Mouse (Mus musculus) forebrain, postnatal 0 days (tissue): ENCODE data around the gene Foxo3. TPM values are rescaled to one million over a fixed set of nuclear protein-coding genes. Genes with fewer than 3 reads are reported as not detected.

Experiments
- ATAC-seq: fragments of 200-750 bp; cut with Nextera tagmentation; 2 replicates; pipeline ENCODE4 v1.8.0; 2017; ENCODE audit warnings: mild to moderate bottlenecking, moderate library complexity
- DNase-seq: peaks from one replicate; pipeline ENCODE4 v3.0.0-alpha.2; 2015
- H3K27ac ChIP-seq: fragments of 300-500 bp; sonication (generic); 2 replicates; pipeline ENCODE4 v1.5.1; 2014; ENCODE audit warnings: low read depth, mild to moderate bottlenecking, antibody characterized with exemption, low read length, moderate library complexity, mixed read lengths
- H3K27me3 ChIP-seq: fragments of 300-500 bp; sonication (generic); 2 replicates; pipeline ENCODE4 v1.6.1; 2014; ENCODE audit warnings: mild to moderate bottlenecking, low read length, mixed read lengths; ENCODE audit not compliant: insufficient read depth
- H3K36me3 ChIP-seq: fragments of 300-500 bp; sonication (generic); 2 replicates; pipeline ENCODE4 v1.6.1; 2014; ENCODE audit warnings: mild to moderate bottlenecking, moderate library complexity; ENCODE audit not compliant: insufficient read depth
- H3K4me1 ChIP-seq: fragments of 300-500 bp; sonication (generic); 2 replicates; pipeline ENCODE4 v1.6.1; 2014; ENCODE audit warnings: antibody characterized with exemption; ENCODE audit not compliant: insufficient read depth
- H3K4me2 ChIP-seq: fragments of 300-500 bp; sonication (generic); 2 replicates; pipeline ENCODE4 v1.6.1; 2014; ENCODE audit warnings: low read depth, mild to moderate bottlenecking, moderate library complexity
- H3K4me3 ChIP-seq: fragments of 300-500 bp; sonication (generic); 2 replicates; pipeline ENCODE4 v1.5.1; 2014; ENCODE audit warnings: low read depth, low read length, mixed read lengths
- H3K9ac ChIP-seq: fragments of 300-500 bp; sonication (generic); 2 replicates; pipeline ENCODE4 v1.6.1; 2014; ENCODE audit warnings: mild to moderate bottlenecking
- H3K9me3 ChIP-seq: fragments of 300-500 bp; sonication (generic); 2 replicates; pipeline ENCODE4 v1.6.1; 2016; ENCODE audit warnings: low read length
- CTCF ChIP-seq: sonication (generic); IDR thresholded peaks from 2 replicates; pipeline ENCODE4 v1.5.1; 2016; ENCODE audit warnings: antibody characterized with exemption, control low read depth, low read depth
- WGBS: fragments of 180-500 bp; shearing (Covaris S2); extraction: QIAGEN DNeasy Blood & Tissue Kit; methylation state at CpG from one replicate; pipeline ENCODE4 v1.1.7; 2014; 5-methylcytosine and 5-hydroxymethylcytosine counted together
- polyA plus RNA-seq: library from polyadenylated mRNA; unstranded; fragments of >200 nt; fragmentation: Nextera tagmentation; extraction: Ambion mirVana; gene quantifications from 2 replicates; pipeline ENCODE4 v1.2.1, GENCODE M21; 2015
- total RNA-seq: library from RNA; depleted of rRNA; stranded (reverse); fragments of >200 nt; gene quantifications from 2 replicates; pipeline ENCODE4 v1.2.3, GENCODE M21; 2014

Foxo3 gene
- total and polyA plus RNA-seq, 2 experiments from 2014 or later = 6.5 to 29.1 TPM

DNA sequence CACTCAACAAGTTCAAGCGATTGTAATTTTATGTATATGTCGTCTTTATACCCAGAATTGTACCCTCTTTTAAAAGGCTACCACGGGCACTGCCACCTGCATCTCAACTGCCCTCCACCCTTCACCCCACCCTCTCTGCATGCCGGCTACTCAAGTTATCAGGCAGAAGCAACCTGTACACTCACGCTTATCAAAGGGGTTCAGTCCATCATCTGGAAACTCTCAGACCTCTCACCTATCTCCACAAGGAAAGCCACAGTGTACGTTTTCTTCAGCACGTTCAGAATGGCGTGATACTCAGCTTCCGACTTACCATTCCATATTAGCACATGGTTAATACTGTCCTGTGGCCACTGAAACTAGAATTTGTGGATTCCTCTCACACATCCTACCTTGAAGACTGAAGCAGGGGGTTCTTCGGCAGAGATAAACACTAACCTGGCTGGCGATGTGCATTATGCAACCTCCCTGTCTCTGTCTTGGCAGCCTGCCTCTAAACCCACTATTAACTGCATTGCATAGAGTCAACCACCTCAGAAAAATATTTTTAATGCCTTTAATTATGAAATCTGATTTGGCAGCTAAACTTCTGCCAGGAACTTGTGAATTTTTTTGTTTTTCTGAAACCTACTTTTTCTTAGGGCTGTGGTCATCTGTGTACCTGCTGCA is 11.4 kb downstream of the Foxo3 start:
- Histone ChIP-seq H3K36me3 (0 out of 2 replicates have a peak, but pooled peaks cover 2% of the 10 kb centered on the region), H3K4me3 (no peak overlapping the region), H3K9ac (no peak overlapping the region), H3K27me3 (no peaks in the 10 kb centered on the region), H3K4me2 (no peak overlapping the region), H3K4me1 (no peaks in the 10 kb centered on the region), H3K27ac (no peak overlapping the region), H3K9me3 (no peaks in the 10 kb centered on the region)
- no peak for TF ChIP-seq CTCF
- WGBS = 90% methylated on average over 11 of the region's 11 CpGs
- DNase-seq (no peak), ATAC-seq (no peak)

DNA sequence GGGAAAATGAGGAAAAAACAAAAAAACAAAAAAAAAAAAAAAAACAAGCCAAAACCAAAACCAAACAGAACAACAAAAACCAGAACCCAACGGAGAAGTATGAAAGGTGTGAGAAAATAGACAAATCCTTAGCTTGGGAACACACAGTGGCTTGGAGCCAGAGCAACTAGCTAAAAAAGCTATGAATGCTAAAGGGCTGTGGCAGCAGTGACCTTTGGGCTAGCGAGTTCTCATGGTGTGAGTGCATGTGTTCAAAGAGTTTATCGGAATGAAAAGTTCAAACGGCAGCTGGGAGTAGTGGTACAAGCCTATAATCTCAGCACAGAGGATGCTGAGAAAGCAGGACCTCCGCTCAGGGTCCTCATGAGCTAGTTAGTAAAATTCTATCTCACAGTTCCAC is 12.4 kb downstream of the Foxo3 start:
- Histone ChIP-seq H3K4me3 (no peak overlapping the region), H3K27ac (no peak overlapping the region), H3K9me3 (no peaks in the 10 kb centered on the region), H3K9ac (no peak overlapping the region), H3K27me3 (no peaks in the 10 kb centered on the region), H3K4me1 (no peaks in the 10 kb centered on the region), H3K36me3 (0 out of 2 replicates have a peak, but pooled peaks cover 2% of the 10 kb centered on the region), H3K4me2 (no peak overlapping the region)
- ATAC-seq (no peak), DNase-seq (no peak)
- 82% methylated on average over 5 of the region's 5 CpGs for WGBS
- no peak for TF ChIP-seq CTCF

DNA sequence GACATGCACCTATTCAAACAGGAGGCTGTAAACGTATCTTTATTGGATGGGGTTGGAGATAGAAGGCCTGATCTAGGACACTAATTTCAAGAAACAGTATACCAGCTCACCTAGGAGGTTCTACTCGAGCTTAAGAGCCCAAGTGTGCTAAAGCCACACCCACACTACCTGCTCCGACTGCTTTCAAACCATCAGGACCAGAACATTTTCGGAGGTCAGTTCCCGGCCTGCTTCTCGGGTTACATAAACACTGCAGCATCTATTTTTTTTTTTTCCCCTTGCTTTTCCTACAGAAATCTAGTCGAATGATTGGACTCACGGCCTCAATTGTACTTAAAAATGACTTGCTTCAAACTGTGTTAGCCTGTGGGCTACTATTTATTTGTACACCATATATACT is 12.9 kb downstream of the Foxo3 start:
- no peaks in the 10 kb centered on the region for H3K4me1 ChIP-seq
- H3K27me3 ChIP-seq = no peaks in the 10 kb centered on the region
- no peak overlapping the region for H3K27ac ChIP-seq
- WGBS = 85% methylated on average over 8 of the region's 8 CpGs
- ATAC-seq (no peak), DNase-seq (no peak)
- 0 out of 2 replicates have a peak, but pooled peaks cover 2% of the 10 kb centered on the region for H3K36me3 ChIP-seq
- H3K9me3 ChIP-seq = no peaks in the 10 kb centered on the region
- TF ChIP-seq CTCF = no peak
- no peak overlapping the region for H3K4me2 ChIP-seq
- no peak overlapping the region for H3K9ac ChIP-seq
- H3K4me3 ChIP-seq = no peak overlapping the region

DNA sequence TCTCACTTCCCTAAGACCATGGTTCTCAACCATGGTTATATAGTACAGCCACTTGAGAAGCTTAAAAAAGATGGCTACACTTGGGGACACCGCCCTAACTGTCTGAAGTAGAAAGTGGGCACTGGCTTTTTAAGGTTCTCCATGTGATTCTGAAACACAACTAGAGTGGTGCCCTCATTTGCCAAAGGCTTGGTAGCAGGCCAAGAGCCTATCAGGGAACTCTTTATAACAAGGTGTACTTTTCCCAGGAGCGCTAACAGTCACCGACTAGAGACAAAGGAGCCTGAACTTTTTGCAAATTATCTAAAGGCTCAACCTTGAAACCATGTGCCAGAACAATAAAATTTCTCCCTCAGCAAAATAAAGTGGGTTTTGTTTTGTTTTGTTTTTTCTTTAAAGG is 14.5 kb downstream of the Foxo3 start:
- Histone ChIP-seq H3K36me3 (0 out of 2 replicates have a peak, but pooled peaks cover 6% of the 10 kb centered on the region), H3K27ac (no peak overlapping the region), H3K9me3 (no peaks in the 10 kb centered on the region), H3K4me2 (no peak overlapping the region), H3K4me3 (no peak overlapping the region), H3K27me3 (no peaks in the 10 kb centered on the region), H3K4me1 (no peaks in the 10 kb centered on the region), H3K9ac (no peak overlapping the region)
- DNase-seq (no peak), ATAC-seq (no peak)
- 71% methylated on average over 3 of the region's 3 CpGs for WGBS
- TF ChIP-seq CTCF = no peak

DNA sequence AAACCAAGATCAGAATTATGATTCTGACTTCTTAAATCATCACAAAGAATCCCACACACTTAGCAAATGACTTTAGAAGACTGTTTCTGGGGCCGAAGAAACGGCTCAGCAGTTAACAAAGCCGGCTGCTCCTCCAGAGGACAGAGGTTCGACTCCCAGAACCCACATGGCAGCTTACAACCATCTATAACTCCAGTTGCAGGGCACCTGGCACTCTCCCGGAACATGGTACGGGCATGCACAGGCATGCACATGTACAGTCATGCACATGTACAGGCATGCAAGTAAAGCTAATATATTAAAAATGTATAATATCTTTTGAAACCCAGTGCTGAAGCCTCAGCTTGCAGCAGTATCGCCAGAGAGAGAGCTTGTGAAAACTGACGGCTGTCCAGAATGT is 15.5 kb downstream of the Foxo3 start:
- H3K27me3 ChIP-seq = no peaks in the 10 kb centered on the region
- 92% methylated on average over 8 of the region's 8 CpGs for WGBS
- no peak overlapping the region for H3K27ac ChIP-seq
- no peak for DNase-seq
- no peak for TF ChIP-seq CTCF
- ATAC-seq = no peak
- no peak overlapping the region for H3K4me2 ChIP-seq
- H3K4me1 ChIP-seq = no peaks in the 10 kb centered on the region
- H3K36me3 ChIP-seq = 0 out of 2 replicates have a peak, but pooled peaks cover 5% of the 10 kb centered on the region
- no peak overlapping the region for H3K9ac ChIP-seq
- no peaks in the 10 kb centered on the region for H3K9me3 ChIP-seq
- H3K4me3 ChIP-seq = no peak overlapping the region

DNA sequence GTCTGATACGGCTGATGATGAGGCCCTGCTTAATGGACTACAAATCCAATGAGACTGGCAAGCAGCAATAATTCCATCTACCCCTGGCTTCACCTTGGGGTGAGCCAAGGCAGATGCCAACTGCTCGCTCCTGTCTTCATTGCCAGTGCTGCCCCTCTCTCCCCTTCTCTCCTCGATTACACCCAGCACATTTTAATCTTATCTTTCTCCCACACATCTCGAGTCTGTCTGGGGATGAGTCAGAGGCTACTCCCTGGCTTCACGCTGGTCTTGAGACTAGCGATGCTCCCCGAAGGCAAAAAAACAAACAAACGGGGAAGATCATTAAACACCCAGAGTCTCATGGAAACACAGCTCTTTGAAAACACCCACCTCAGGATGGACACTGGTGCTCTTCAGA is 16.0 kb downstream of the Foxo3 start:
- 89% methylated on average over 8 of the region's 8 CpGs for WGBS
- no peak for TF ChIP-seq CTCF
- Histone ChIP-seq H3K27me3 (no peaks in the 10 kb centered on the region), H3K9ac (no peak overlapping the region), H3K27ac (no peak overlapping the region), H3K36me3 (0 out of 2 replicates have a peak, but pooled peaks cover 3% of the 10 kb centered on the region), H3K4me1 (no peaks in the 10 kb centered on the region), H3K4me2 (no peak overlapping the region), H3K9me3 (no peaks in the 10 kb centered on the region), H3K4me3 (no peak overlapping the region)
- ATAC-seq (no peak), DNase-seq (no peak)

DNA sequence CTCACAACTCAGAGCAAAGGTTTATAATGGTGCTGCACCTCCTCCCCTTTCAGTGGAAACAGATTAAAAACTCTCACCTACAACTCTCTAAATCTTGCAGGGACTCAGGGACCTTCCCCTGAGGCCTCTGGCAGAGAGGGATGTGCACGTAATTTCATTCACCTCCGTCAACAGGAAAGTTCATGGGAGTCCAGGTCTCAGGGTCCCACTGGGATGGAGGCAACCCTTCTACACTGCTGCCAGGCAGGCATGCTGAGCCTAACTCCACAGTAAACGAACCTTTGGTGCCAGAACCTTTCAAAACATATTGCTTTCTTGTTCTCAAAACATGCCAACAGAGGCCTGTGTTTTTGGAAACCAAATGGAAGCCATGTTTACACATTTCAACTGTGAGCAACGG is 17.0 kb downstream of the Foxo3 start:
- ATAC-seq = no peak
- DNase-seq = no peak
- H3K36me3 ChIP-seq = 0 out of 2 replicates have a peak, but pooled peaks cover 3% of the 10 kb centered on the region
- no peaks in the 10 kb centered on the region for H3K27me3 ChIP-seq
- no peak overlapping the region for H3K4me3 ChIP-seq
- H3K9ac ChIP-seq = no peak overlapping the region
- 58% methylated on average over 4 of the region's 4 CpGs for WGBS
- no peaks in the 10 kb centered on the region for H3K4me1 ChIP-seq
- TF ChIP-seq CTCF = no peak
- H3K9me3 ChIP-seq = no peaks in the 10 kb centered on the region
- no peak overlapping the region for H3K27ac ChIP-seq
- H3K4me2 ChIP-seq = no peak overlapping the region
